Mouse (Mus musculus) forebrain, embryonic 16.5 days (tissue): ENCODE data around the gene Upk3bl. TPM values are rescaled to one million over a fixed set of nuclear protein-coding genes. Genes with fewer than 3 reads are reported as not detected.

ENCODE experiments used
- ATAC-seq: fragments of 200-750 bp; cut with Nextera tagmentation; 2 replicates; pipeline ENCODE4 v1.8.0; 2017; ENCODE audit warnings: mild to moderate bottlenecking, moderate library complexity
- H3K27ac ChIP-seq: fragments of 300-500 bp; sonication (generic); 2 replicates; pipeline ENCODE4 v1.5.1; 2014; ENCODE audit warnings: low read length, control low read depth
- H3K27me3 ChIP-seq: fragments of 300-500 bp; sonication (generic); replicated peaks from 2 replicates; pipeline ENCODE4 v1.6.1; 2014; ENCODE audit warnings: low read length; ENCODE audit not compliant: control insufficient read depth, insufficient read depth
- H3K36me3 ChIP-seq: fragments of 300-500 bp; sonication (generic); 2 replicates; pipeline ENCODE4 v1.6.1; 2014; ENCODE audit not compliant: control insufficient read depth, insufficient read depth
- H3K4me1 ChIP-seq: fragments of 300-500 bp; sonication (generic); replicated peaks from 2 replicates; pipeline ENCODE4 v1.6.1; 2014; ENCODE audit warnings: low read length; ENCODE audit not compliant: control insufficient read depth, insufficient read depth
- H3K4me2 ChIP-seq: fragments of 300-500 bp; sonication (generic); 2 replicates; pipeline ENCODE4 v1.6.1; 2014; ENCODE audit warnings: mild to moderate bottlenecking, low read length, control low read depth
- H3K4me3 ChIP-seq: fragments of 300-500 bp; sonication (generic); replicated peaks from 2 replicates; pipeline ENCODE4 v1.5.1; 2014; ENCODE audit warnings: mild to moderate bottlenecking, low read length, control low read depth
- H3K9ac ChIP-seq: fragments of 300-500 bp; sonication (generic); replicated peaks from 2 replicates; pipeline ENCODE4 v1.6.1; 2014; ENCODE audit warnings: low read depth, low read length, control low read depth
- H3K9me3 ChIP-seq: fragments of 300-500 bp; sonication (generic); 2 replicates; pipeline ENCODE4 v1.6.1; 2016; ENCODE audit warnings: low read length; ENCODE audit not compliant: control insufficient read depth
- WGBS: fragments of 180-500 bp; shearing (Covaris S2); extraction: QIAGEN DNeasy Blood & Tissue Kit; methylation state at CpG from one replicate; pipeline ENCODE4 v1.1.7; 2014; 5-methylcytosine and 5-hydroxymethylcytosine counted together
- polyA plus RNA-seq: library from polyadenylated mRNA; unstranded; fragments of >200 nt; fragmentation: Nextera tagmentation; extraction: Ambion mirVana; gene quantifications from 2 replicates; pipeline ENCODE4 v1.2.1, GENCODE M21; 2015

The Upk3bl gene
- polyA plus RNA-seq, 1 experiment from 2014 or later: not detected

- 0 out of 2 replicates have a peak, but pooled peaks cover 3% of the 10 kb centered on the region for H3K36me3 ChIP-seq
- H3K27ac ChIP-seq: no peak overlapping the region
- no peaks in the 10 kb centered on the region for H3K9me3 ChIP-seq
- H3K9ac ChIP-seq: no peak overlapping the region
- no peaks in the 10 kb centered on the region for H3K27me3 ChIP-seq
- no peak for ATAC-seq
- no peak overlapping the region for H3K4me3 ChIP-seq
- 88% methylated on average over 3 of the region's 3 CpGs for WGBS
- H3K4me1 ChIP-seq: no peaks in the 10 kb centered on the region
- no peak overlapping the region for H3K4me2 ChIP-seq
Observed at GRCm38 (mm10) chr5:136025712-136026111, 28.6 kb upstream of the Upk3bl start.

GRCm38 (mm10) chr5:136026859-136027258, 27.4 kb upstream of the Upk3bl start:
- H3K27me3 ChIP-seq: no peaks in the 10 kb centered on the region
- H3K27ac ChIP-seq: no peak overlapping the region
- 84% methylated on average over 9 of the region's 9 CpGs for WGBS
- 0 out of 2 replicates have a peak, but pooled peaks cover 3% of the 10 kb centered on the region for H3K36me3 ChIP-seq
- no peak for ATAC-seq
- no peak overlapping the region for H3K4me3 ChIP-seq
- H3K4me1 ChIP-seq: no peaks in the 10 kb centered on the region
- H3K9ac ChIP-seq: no peak overlapping the region
- H3K4me2 ChIP-seq: no peak overlapping the region
- no peaks in the 10 kb centered on the region for H3K9me3 ChIP-seq

- 78% methylated on average over 11 of the region's 11 CpGs for WGBS
- Histone ChIP-seq H3K4me3 (no peak overlapping the region), H3K36me3 (peaks cover 6% of the 10 kb centered on the region; the same call in 1 of the 2 replicates), H3K9me3 (no peaks in the 10 kb centered on the region), H3K27ac (no peak overlapping the region), H3K9ac (no peak overlapping the region), H3K4me1 (no peaks in the 10 kb centered on the region), H3K27me3 (no peaks in the 10 kb centered on the region), H3K4me2 (no peak overlapping the region)
- ATAC-seq: no peak
Observed at GRCm38 (mm10) chr5:136027612-136028311, 26.5 kb upstream of the Upk3bl start.

- Histone ChIP-seq H3K9me3 (no peaks in the 10 kb centered on the region), H3K27ac (no peak overlapping the region), H3K9ac (no peak overlapping the region), H3K4me2 (no peak overlapping the region), H3K36me3 (peaks cover 3% of the 10 kb centered on the region; the same call in 1 of the 2 replicates), H3K4me3 (no peak overlapping the region), H3K27me3 (no peaks in the 10 kb centered on the region), H3K4me1 (no peaks in the 10 kb centered on the region)
- 83% methylated on average over 4 of the region's 4 CpGs for WGBS
- ATAC-seq: no peak
Observed at GRCm38 (mm10) chr5:136034868-136035267, 19.4 kb upstream of the Upk3bl start.

GRCm38 (mm10) chr5:136035285-136035684, 19.0 kb upstream of the Upk3bl start:
- Histone ChIP-seq H3K4me3 (no peak overlapping the region), H3K9me3 (no peaks in the 10 kb centered on the region), H3K4me2 (no peak overlapping the region), H3K27me3 (no peaks in the 10 kb centered on the region), H3K36me3 (peaks cover 3% of the 10 kb centered on the region; the same call in 1 of the 2 replicates), H3K4me1 (no peaks in the 10 kb centered on the region), H3K27ac (no peak overlapping the region), H3K9ac (no peak overlapping the region)
- WGBS: 100% methylated on average over 1 of the region's 1 CpGs
- ATAC-seq: no peak

GRCm38 (mm10) chr5:136036667-136037066, 17.6 kb upstream of the Upk3bl start:
- H3K27me3 ChIP-seq: no peaks in the 10 kb centered on the region
- WGBS: 100% methylated on average over 1 of the region's 1 CpGs
- no peak overlapping the region for H3K4me3 ChIP-seq

GRCm38 (mm10) chr5:136038258-136039214, 15.8 kb upstream of the Upk3bl start, which contains the start of gene Upk3b:
TSS of gene Upk3b (plus strand) at chr5:136038496.
- no peaks in the 10 kb centered on the region for H3K36me3 ChIP-seq
- no peaks in the 10 kb centered on the region for H3K27me3 ChIP-seq
- ATAC-seq: no peak
- no peaks in the 10 kb centered on the region for H3K4me1 ChIP-seq
- H3K4me2 ChIP-seq: no peak within 1 kb of the TSS
- H3K27ac ChIP-seq: no peak within 1 kb of the TSS
- H3K4me3 ChIP-seq: no peak within 1 kb of the TSS
- H3K9ac ChIP-seq: no peak within 1 kb of the TSS
- no peaks in the 10 kb centered on the region for H3K9me3 ChIP-seq
- 90% methylated on average over 17 of the region's 17 CpGs for WGBS

More at GRCm38 (mm10) chr5:136036667-136037066, 17.6 kb upstream of the Upk3bl start:
- no peak overlapping the region for H3K4me2 ChIP-seq
- no peaks in the 10 kb centered on the region for H3K9me3 ChIP-seq
- no peaks in the 10 kb centered on the region for H3K4me1 ChIP-seq
- H3K9ac ChIP-seq: no peak overlapping the region
- H3K36me3 ChIP-seq: peaks cover 3% of the 10 kb centered on the region; the same call in 1 of the 2 replicates
- no peak for ATAC-seq
- no peak overlapping the region for H3K27ac ChIP-seq

GRCm38 (mm10) chr5:136040210-136040609, 14.1 kb upstream of the Upk3bl start:
- no peak overlapping the region for H3K27ac ChIP-seq
- no peak overlapping the region for H3K4me3 ChIP-seq
- H3K27me3 ChIP-seq: no peaks in the 10 kb centered on the region
- no peak overlapping the region for H3K4me2 ChIP-seq
- H3K9me3 ChIP-seq: no peaks in the 10 kb centered on the region
- H3K4me1 ChIP-seq: no peaks in the 10 kb centered on the region
- no peak for ATAC-seq
- H3K9ac ChIP-seq: no peak overlapping the region
- 32% methylated on average over 5 of the region's 5 CpGs for WGBS
- no peaks in the 10 kb centered on the region for H3K36me3 ChIP-seq

GRCm38 (mm10) chr5:136041260-136041659, 13.0 kb upstream of the Upk3bl start:
- ATAC-seq: no peak
- Histone ChIP-seq H3K27me3 (no peaks in the 10 kb centered on the region), H3K9ac (no peak overlapping the region), H3K9me3 (no peaks in the 10 kb centered on the region), H3K4me3 (no peak overlapping the region), H3K4me1 (no peaks in the 10 kb centered on the region), H3K4me2 (no peak overlapping the region), H3K36me3 (no peaks in the 10 kb centered on the region), H3K27ac (no peak overlapping the region)
- 28% methylated on average over 2 of the region's 2 CpGs for WGBS
